Mouse (Mus musculus) myocyte (in vitro differentiated cells): ENCODE measurements around the gene 1700016K19Rik. TPM values are rescaled to one million over a fixed set of nuclear protein-coding genes. Genes with fewer than 3 reads are reported as not detected.

Experiments used
- H3K27me3 ChIP-seq: one replicate; pipeline ENCODE4 v1.6.1; 2011; ENCODE audit not compliant: control insufficient read depth, insufficient read depth, insufficient read length
- H3K36me3 ChIP-seq: one replicate; pipeline ENCODE4 v1.6.1; 2011; ENCODE audit not compliant: control insufficient read depth, insufficient read depth
- H3K4me2 ChIP-seq: one replicate; pipeline ENCODE4 v1.6.1; 2011; ENCODE audit warnings: low read depth, control low read depth
- H3K4me3 ChIP-seq: one replicate; pipeline ENCODE4 v1.5.1; 2011; ENCODE audit warnings: mild to moderate bottlenecking, control low read depth, moderate library complexity
- H3K79me2 ChIP-seq: one replicate; pipeline ENCODE4 v1.6.1; 2011; ENCODE audit not compliant: control insufficient read depth, insufficient read depth
- H3ac ChIP-seq: one replicate; pipeline ENCODE4 v1.6.1; 2011; ENCODE audit not compliant: control insufficient read depth, insufficient read length
- CEBPB ChIP-seq: IDR thresholded peaks from 2 replicates; pipeline ENCODE4 v1.6.1; 2011; ENCODE audit warnings: mild to moderate bottlenecking, moderate library complexity; ENCODE audit not compliant: poor library complexity, insufficient read depth, severe bottlenecking
- E2F4 ChIP-seq: IDR thresholded peaks from one replicate; pipeline ENCODE4 v1.6.1; 2011; ENCODE audit warnings: mild to moderate bottlenecking, control low read depth, moderate library complexity; ENCODE audit not compliant: insufficient read depth
- MAX ChIP-seq: IDR thresholded peaks from one replicate; pipeline ENCODE4 v1.6.1; 2011; ENCODE audit warnings: low read depth, mild to moderate bottlenecking, control low read depth
- MYOD1 ChIP-seq, 3 experiments: IDR thresholded peaks; one replicate each; pipeline ENCODE4 v1.6.1; 2011; ENCODE audit warnings: control low read depth in 2 of 3, low read depth in 2 of 3, mild to moderate bottlenecking in 2 of 3, moderate library complexity in 1 of 3; ENCODE audit not compliant: insufficient read length in 2 of 3, control insufficient read depth in 1 of 3
- MYOG ChIP-seq, 3 experiments: IDR thresholded peaks; one replicate each; pipeline ENCODE4 v1.6.1; 2011; ENCODE audit warnings: control low read depth in 2 of 3, low read depth in 2 of 3, mild to moderate bottlenecking in 2 of 3; ENCODE audit not compliant: insufficient read length in 2 of 3, control insufficient read depth in 1 of 3, insufficient read depth in 1 of 3
- POLR2A ChIP-seq: IDR thresholded peaks from one replicate; pipeline ENCODE4 v1.6.1; 2011; ENCODE audit warnings: low read depth, mild to moderate bottlenecking, control low read depth, moderate library complexity; ENCODE audit not compliant: insufficient read length
- POLR2AphosphoS2 ChIP-seq: IDR thresholded peaks from one replicate; pipeline ENCODE4 v1.6.1; 2011; ENCODE audit warnings: low read depth, control low read depth; ENCODE audit not compliant: insufficient read length
- REST ChIP-seq: IDR thresholded peaks from one replicate; pipeline ENCODE4 v1.6.1; 2011; ENCODE audit warnings: mild to moderate bottlenecking, control low read depth, moderate library complexity; ENCODE audit not compliant: insufficient read depth, insufficient read length
- SRF ChIP-seq: IDR thresholded peaks from one replicate; pipeline ENCODE4 v1.6.1; 2011; ENCODE audit warnings: low read depth; ENCODE audit not compliant: control insufficient read depth, insufficient read length
- TCF12 ChIP-seq: IDR thresholded peaks from one replicate; pipeline ENCODE4 v1.6.1; 2011; ENCODE audit warnings: mild to moderate bottlenecking, control low read depth; ENCODE audit not compliant: poor library complexity, insufficient read depth, severe bottlenecking
- TCF3 ChIP-seq: IDR thresholded peaks from one replicate; pipeline ENCODE4 v1.6.1; 2011; ENCODE audit warnings: low read depth, control low read depth; ENCODE audit not compliant: insufficient read length
- USF1 ChIP-seq: IDR thresholded peaks from one replicate; pipeline ENCODE4 v1.6.1; 2011; ENCODE audit warnings: low read depth, mild to moderate bottlenecking, control low read depth, moderate library complexity
- polyA plus RNA-seq: library from polyadenylated mRNA; unstranded; fragments of >200 nt; fragmentation: generic; extraction: Trizol; gene quantifications from one replicate; pipeline ENCODE4 v1.2.1, GENCODE M21; 2012; ENCODE audit warnings: missing spikeins

1700016K19Rik gene
- 0.06 TPM for polyA plus RNA-seq

- Histone ChIP-seq H3K79me2 (no peaks in the 10 kb centered on the region), H3ac (no peak within 1 kb of the TSS), H3K4me2 (no peak within 1 kb of the TSS), H3K27me3 (peaks cover 14% of the 10 kb centered on the region), H3K4me3 (no peak within 1 kb of the TSS), H3K36me3 (no peaks in the 10 kb centered on the region)
- TF ChIP-seq REST (no peak), MYOD1 (IDR thresholded peaks at IDR 0.05; ENCODE audit: control insufficient read depth in 1 of 3, insufficient read length in 2 of 3, low read depth in 2 of 3) (no peak), USF1 (no peak), TCF3 (no peak), CEBPB (no peak), POLR2AphosphoS2 (no peak), MYOG (IDR thresholded peaks at IDR 0.05; ENCODE audit: control insufficient read depth in 1 of 3, insufficient read depth in 1 of 3, insufficient read length in 2 of 3, low read depth in 2 of 3) (no peak), SRF (no peak), MAX (no peak), TCF12 (no peak)
Observed at GRCm38 (mm10) chr11:75999440-76000155, at the start of gene 1700016K19Rik. 1700016K19Rik (plus strand) TSS chr11:75999912.

- no peaks in the 10 kb centered on the region for H3K79me2 ChIP-seq
- no peak overlapping the region for H3K4me3 ChIP-seq
- TF ChIP-seq TCF3, result no peak
- no peaks in the 10 kb centered on the region for H3K36me3 ChIP-seq
- peaks cover 44% of the 10 kb centered on the region for H3K27me3 ChIP-seq
- H3K4me2 ChIP-seq, result no peak overlapping the region
- H3ac ChIP-seq, result no peak overlapping the region
Observed at GRCm38 (mm10) chr11:75950459-75950858, 49.3 kb upstream of the 1700016K19Rik start.

GRCm38 (mm10) chr11:75951895-75952294 is 47.8 kb upstream of the 1700016K19Rik start:
- no peak overlapping the region for H3K4me3 ChIP-seq
- no peak overlapping the region for H3ac ChIP-seq
- no peak overlapping the region for H3K4me2 ChIP-seq
- H3K36me3 ChIP-seq, result no peaks in the 10 kb centered on the region
- H3K27me3 ChIP-seq, result peaks cover 31% of the 10 kb centered on the region
- H3K79me2 ChIP-seq, result no peaks in the 10 kb centered on the region
- no peak for TF ChIP-seq USF1

GRCm38 (mm10) chr11:75954896-75955295 is 44.8 kb upstream of the 1700016K19Rik start:
- Histone ChIP-seq H3K4me3 (no peak overlapping the region), H3K79me2 (no peaks in the 10 kb centered on the region), H3ac (no peak overlapping the region), H3K36me3 (no peaks in the 10 kb centered on the region), H3K27me3 (peaks cover 15% of the 10 kb centered on the region), H3K4me2 (no peak overlapping the region)
- TF ChIP-seq TCF12 (no peak), CEBPB (no peak), E2F4 (no peak), MYOG (IDR thresholded peaks at IDR 0.05; ENCODE audit: control insufficient read depth in 1 of 3, insufficient read depth in 1 of 3, insufficient read length in 2 of 3, low read depth in 2 of 3) (no peak), MAX (no peak), SRF (no peak), POLR2A (no peak), POLR2AphosphoS2 (no peak), USF1 (no peak), REST (no peak), TCF3 (no peak), MYOD1 (IDR thresholded peaks at IDR 0.05; ENCODE audit: control insufficient read depth in 1 of 3, insufficient read length in 2 of 3, low read depth in 2 of 3) (no peak)

- no peak overlapping the region for H3ac ChIP-seq
- no peak overlapping the region for H3K4me3 ChIP-seq
- H3K27me3 ChIP-seq, result peaks cover 12% of the 10 kb centered on the region
- H3K36me3 ChIP-seq, result no peaks in the 10 kb centered on the region
- H3K4me2 ChIP-seq, result no peak overlapping the region
- TF ChIP-seq MYOG (IDR thresholded peaks at IDR 0.05; ENCODE audit: control insufficient read depth in 1 of 3, insufficient read depth in 1 of 3, insufficient read length in 2 of 3, low read depth in 2 of 3), result no peak
- TF ChIP-seq TCF12, result no peak
- no peak for TF ChIP-seq MAX
- TF ChIP-seq REST, result no peak
- no peak for TF ChIP-seq CEBPB
- TF ChIP-seq POLR2AphosphoS2, result no peak
- TF ChIP-seq USF1, result no peak
- no peak for TF ChIP-seq POLR2A
- TF ChIP-seq TCF3, result no peak
- no peak for TF ChIP-seq E2F4
- TF ChIP-seq SRF, result no peak
- TF ChIP-seq MYOD1 (IDR thresholded peaks at IDR 0.05; ENCODE audit: control insufficient read depth in 1 of 3, insufficient read length in 2 of 3, low read depth in 2 of 3), result no peak
- H3K79me2 ChIP-seq, result no peaks in the 10 kb centered on the region
Observed at GRCm38 (mm10) chr11:75956651-75957050, 43.1 kb upstream of the 1700016K19Rik start.
